Mouse (Mus musculus): ENCODE results near the gene Nsrp1. TPM values are rescaled to one million over a fixed set of nuclear protein-coding genes. Genes with fewer than 3 reads are reported as not detected.
A peak's percentile ranks its signal among the peaks of the same experiment; 100 is the strongest.
"Not testable (repeated sequence)": the region's sequence is repeated elsewhere in the genome, so short reads cannot be mapped to it uniquely, and the experiment has no call there.

Nsrp1 gene
- polyA plus RNA-seq, 1 experiment: 20.5 TPM

DNA sequence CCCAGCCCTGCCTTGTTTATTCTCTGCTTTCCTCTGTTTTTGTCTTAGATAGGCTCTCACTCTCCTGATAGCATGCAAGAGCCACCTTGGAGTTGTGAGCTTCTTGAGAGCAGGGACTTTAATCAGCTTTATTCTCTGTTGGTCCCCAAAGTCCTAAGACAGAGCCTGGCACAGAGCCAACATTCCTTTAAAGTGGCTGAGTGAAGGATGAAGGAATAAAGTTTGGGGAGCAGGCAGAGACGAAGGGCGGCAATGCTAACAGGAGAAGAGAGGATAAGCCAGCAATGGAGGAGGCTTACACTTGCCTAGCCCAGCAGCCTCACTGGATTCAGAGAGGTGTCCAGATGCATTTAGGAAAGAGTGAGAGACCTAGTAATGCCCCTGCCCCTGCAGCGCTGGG is 18.3 kb upstream of the Nsrp1 start:
- WGBS: 81% methylated on average over 3 of the region's 3 CpGs
- TF ChIP-seq POLR2A (IDR thresholded peaks at IDR 0.05; ENCODE audit: borderline replicate concordance, control insufficient read depth, low read depth, low read length) (no peak), CTCF (IDR thresholded peaks at IDR 0.05; ENCODE audit: control insufficient read depth, insufficient read depth, low read length) (no peak)
- H3K4me3 ChIP-seq (replicated peaks; ENCODE audit: control insufficient read depth, low read depth, low read length): no peak overlapping the region
- H3K4me1 ChIP-seq (ENCODE audit: control insufficient read depth, insufficient read depth, low read length): no peaks in the 10 kb centered on the region
- no peak overlapping the region for H3K27ac ChIP-seq (ENCODE audit: control insufficient read depth, insufficient read depth, low read depth, low read length, poor library complexity)

DNA sequence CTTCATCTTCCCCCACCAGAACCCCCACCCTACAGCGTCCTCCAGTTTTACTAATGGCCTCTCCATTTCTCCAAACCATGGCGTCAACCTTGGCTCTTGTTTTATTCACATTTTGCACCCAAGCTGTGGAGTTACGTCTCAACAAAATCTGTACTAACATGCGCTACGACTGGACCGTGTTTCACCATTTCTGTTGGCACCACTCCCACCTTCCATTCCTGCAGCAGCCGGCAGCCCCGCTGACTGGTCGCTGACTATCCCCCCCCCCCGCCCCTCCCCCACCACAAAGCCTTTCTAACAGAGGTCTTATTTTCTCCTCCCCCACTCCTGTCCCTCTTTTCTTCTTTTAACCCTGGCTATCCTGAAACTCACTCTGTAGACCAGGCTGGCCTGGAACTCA is 17.0 kb upstream of the Nsrp1 start:
- Histone ChIP-seq H3K4me1 (ENCODE audit: control insufficient read depth, insufficient read depth, low read length) (no peaks in the 10 kb centered on the region), H3K4me3 (replicated peaks; ENCODE audit: control insufficient read depth, low read depth, low read length) (no peak overlapping the region), H3K27ac (ENCODE audit: control insufficient read depth, insufficient read depth, low read depth, low read length, poor library complexity) (no peak overlapping the region)
- WGBS: 76% methylated on average over 10 of the region's 10 CpGs
- TF ChIP-seq POLR2A (IDR thresholded peaks at IDR 0.05; ENCODE audit: borderline replicate concordance, control insufficient read depth, low read depth, low read length): no peak

DNA sequence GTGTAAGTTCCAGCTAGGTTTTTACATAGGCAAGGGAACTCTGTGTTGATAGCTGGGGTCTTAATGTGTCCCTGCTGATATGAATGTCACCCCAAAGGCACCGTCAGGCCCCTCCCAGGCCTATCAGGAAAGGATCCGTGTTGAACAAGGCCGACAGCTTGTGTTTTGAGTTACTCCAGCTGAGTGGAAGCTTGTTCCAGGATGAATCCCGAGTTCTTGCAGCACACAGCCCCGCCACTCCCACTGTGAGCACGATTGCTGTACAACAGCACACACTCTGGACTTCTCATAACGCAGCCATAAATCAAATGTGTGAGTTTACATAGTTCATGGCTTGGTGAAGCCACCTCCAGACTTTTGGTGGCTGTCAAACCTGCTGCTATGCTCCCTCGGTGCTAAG is 15.9 kb upstream of the Nsrp1 start:
- TF ChIP-seq POLR2A (IDR thresholded peaks at IDR 0.05; ENCODE audit: borderline replicate concordance, control insufficient read depth, low read depth, low read length) (no peak), CTCF (IDR thresholded peaks at IDR 0.05; ENCODE audit: control insufficient read depth, insufficient read depth, low read length) (no peak)

DNA sequence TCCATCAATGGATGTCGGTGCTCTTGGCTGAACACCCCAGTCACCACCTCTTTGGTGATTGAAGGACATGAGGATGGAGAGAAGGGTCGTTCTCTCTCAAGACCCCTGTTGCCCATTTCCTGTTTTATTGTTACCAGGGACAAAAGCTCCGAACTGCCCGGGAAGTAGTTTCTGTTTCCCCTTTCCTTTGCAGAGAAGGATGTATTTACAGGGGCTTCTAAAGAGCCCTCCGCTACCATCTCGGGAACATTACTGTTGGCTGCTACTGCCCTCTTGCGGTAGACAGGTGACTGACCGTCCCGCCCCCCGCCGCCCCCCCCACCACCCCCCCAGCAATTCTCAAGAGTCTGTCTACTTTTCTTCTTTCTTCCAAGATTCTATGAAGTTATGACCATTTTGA is 15.0 kb upstream of the Nsrp1 start:
- H3K4me3 ChIP-seq (replicated peaks; ENCODE audit: control insufficient read depth, low read depth, low read length): no peak overlapping the region
- H3K27ac ChIP-seq (ENCODE audit: control insufficient read depth, insufficient read depth, low read depth, low read length, poor library complexity): no peak overlapping the region
- TF ChIP-seq POLR2A (IDR thresholded peaks at IDR 0.05; ENCODE audit: borderline replicate concordance, control insufficient read depth, low read depth, low read length): no peak
- TF ChIP-seq CTCF (IDR thresholded peaks at IDR 0.05; ENCODE audit: control insufficient read depth, insufficient read depth, low read length): peak; percentile 43; the same call in 1 of the 2 replicates
- H3K4me1 ChIP-seq (ENCODE audit: control insufficient read depth, insufficient read depth, low read length): no peaks in the 10 kb centered on the region
- 2% methylated on average over 11 of the region's 11 CpGs for WGBS

More for the DNA sequence above, 15.9 kb upstream of the Nsrp1 start:
- H3K4me1 ChIP-seq (ENCODE audit: control insufficient read depth, insufficient read depth, low read length): no peaks in the 10 kb centered on the region
- no peak overlapping the region for H3K27ac ChIP-seq (ENCODE audit: control insufficient read depth, insufficient read depth, low read depth, low read length, poor library complexity)
- no peak overlapping the region for H3K4me3 ChIP-seq (replicated peaks; ENCODE audit: control insufficient read depth, low read depth, low read length)
- WGBS: 69% methylated on average over 8 of the region's 8 CpGs

DNA sequence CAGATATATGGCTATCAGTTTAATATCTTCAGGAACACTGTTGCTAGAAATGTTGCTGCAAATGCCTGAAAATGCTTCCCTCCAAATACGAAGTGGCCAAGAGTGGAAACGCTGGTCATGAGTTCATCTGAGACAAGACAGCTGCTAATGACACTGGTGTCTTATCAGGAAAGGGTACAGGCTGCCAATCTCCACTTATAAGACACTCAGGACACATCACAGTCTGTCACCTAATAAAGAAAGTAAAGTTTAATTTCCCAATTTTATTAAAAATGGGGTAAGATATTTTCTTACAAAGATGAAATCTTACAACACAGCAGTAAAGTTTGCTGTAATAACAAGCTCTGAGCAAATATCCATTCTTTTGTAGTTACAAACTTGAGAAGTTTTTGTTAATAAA is 10.9 kb upstream of the Nsrp1 start:
- no peak overlapping the region for H3K4me3 ChIP-seq (replicated peaks; ENCODE audit: control insufficient read depth, low read depth, low read length)
- TF ChIP-seq CTCF (IDR thresholded peaks at IDR 0.05; ENCODE audit: control insufficient read depth, insufficient read depth, low read length) (no peak), POLR2A (IDR thresholded peaks at IDR 0.05; ENCODE audit: borderline replicate concordance, control insufficient read depth, low read depth, low read length) (no peak)
- WGBS: 64% methylated on average over 2 of the region's 2 CpGs

DNA sequence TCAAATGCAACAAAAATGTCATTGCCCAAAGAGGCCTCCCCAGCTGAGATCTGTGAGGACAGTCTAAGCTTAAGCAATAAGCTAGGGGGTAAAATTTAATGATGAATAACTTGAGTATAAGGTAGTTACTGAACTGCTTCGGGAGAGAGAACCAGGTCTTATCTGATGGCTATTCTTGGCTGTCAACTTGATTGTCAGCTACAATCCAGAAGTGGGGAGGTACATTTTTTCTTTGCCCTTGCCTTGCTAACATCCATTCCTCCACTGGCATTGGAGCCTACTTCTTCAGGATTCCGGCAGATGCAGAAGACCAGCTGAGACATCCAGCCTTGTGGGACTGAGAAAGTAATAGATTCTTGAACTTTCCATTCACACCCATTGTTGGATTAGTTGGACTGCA is 8.8 kb upstream of the Nsrp1 start:
- Histone ChIP-seq H3K4me1 (ENCODE audit: control insufficient read depth, insufficient read depth, low read length) (no peaks in the 10 kb centered on the region), H3K27ac (ENCODE audit: control insufficient read depth, insufficient read depth, low read depth, low read length, poor library complexity) (no peak overlapping the region), H3K4me3 (replicated peaks; ENCODE audit: control insufficient read depth, low read depth, low read length) (no peak overlapping the region)
- TF ChIP-seq POLR2A (IDR thresholded peaks at IDR 0.05; ENCODE audit: borderline replicate concordance, control insufficient read depth, low read depth, low read length) (no peak), CTCF (IDR thresholded peaks at IDR 0.05; ENCODE audit: control insufficient read depth, insufficient read depth, low read length) (no peak)
- 75% methylated on average over 2 of the region's 2 CpGs for WGBS

More for the DNA sequence above, 10.9 kb upstream of the Nsrp1 start:
- no peaks in the 10 kb centered on the region for H3K4me1 ChIP-seq (ENCODE audit: control insufficient read depth, insufficient read depth, low read length)
- no peak overlapping the region for H3K27ac ChIP-seq (ENCODE audit: control insufficient read depth, insufficient read depth, low read depth, low read length, poor library complexity)

DNA sequence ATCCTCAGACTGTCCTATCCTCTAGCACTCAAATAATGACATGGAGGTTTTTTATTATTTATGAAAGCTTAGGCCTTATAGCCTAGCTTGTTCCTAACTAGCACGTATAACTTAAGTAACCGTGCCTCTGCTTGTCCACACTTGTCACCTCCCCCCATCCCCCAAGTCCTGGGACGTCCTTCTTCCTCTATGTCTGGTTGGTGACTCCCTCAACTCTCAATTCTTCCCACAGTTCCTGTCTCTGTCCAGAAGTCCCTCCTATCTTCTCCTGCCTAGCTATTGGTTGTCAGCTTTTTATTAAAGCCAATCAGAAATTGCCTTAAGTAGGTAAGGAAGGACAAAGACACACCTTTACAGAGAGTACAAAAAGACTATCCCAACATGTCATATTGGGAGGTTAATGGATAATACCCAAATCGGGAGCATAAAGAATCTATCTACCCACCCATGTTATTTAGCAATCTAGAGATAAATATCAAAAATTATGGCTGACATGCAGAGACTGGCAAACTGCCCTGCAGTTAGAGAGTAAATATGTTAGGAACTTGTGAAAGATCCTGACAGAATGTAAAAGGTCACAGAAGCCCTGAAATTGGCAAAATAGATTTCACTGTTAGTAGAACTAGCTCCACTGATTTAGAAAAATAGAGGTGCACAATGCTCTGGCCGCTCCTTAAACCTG is 5.9 kb upstream of the Nsrp1 start:
- 51% methylated on average over 5 of the region's 5 CpGs for WGBS
- no peak overlapping the region for H3K4me3 ChIP-seq (replicated peaks; ENCODE audit: control insufficient read depth, low read depth, low read length)
- TF ChIP-seq POLR2A (IDR thresholded peaks at IDR 0.05; ENCODE audit: borderline replicate concordance, control insufficient read depth, low read depth, low read length): no peak
- no peak for TF ChIP-seq CTCF (IDR thresholded peaks at IDR 0.05; ENCODE audit: control insufficient read depth, insufficient read depth, low read length)

DNA sequence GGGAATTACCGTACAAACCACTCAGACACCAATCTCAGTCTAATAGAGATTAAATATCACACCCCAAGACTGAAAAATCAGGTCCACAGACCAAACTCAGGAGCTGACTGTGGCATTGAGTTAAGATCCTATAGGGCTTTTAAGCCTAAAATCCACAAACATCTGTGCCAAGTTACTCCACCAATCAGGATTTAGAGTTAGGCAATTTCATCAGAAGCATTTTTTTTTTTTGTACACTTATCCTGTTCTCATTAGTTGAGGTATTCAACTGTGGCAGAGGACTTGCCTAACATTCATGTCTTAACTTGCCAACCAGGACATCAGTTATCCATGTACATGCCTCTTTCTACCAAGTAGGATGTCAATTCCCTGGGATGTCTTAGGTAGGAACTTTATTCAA is 1.1 kb upstream of the Nsrp1 start:
- Histone ChIP-seq H3K4me1 (ENCODE audit: control insufficient read depth, insufficient read depth, low read length) (no peaks in the 10 kb centered on the region; the same call in 1 of the 2 replicates), H3K27ac (ENCODE audit: control insufficient read depth, insufficient read depth, low read depth, low read length, poor library complexity) (no peak overlapping the region), H3K4me3 (replicated peaks; ENCODE audit: control insufficient read depth, low read depth, low read length) (no peak overlapping the region)
- TF ChIP-seq CTCF (IDR thresholded peaks at IDR 0.05; ENCODE audit: control insufficient read depth, insufficient read depth, low read length) (no peak), POLR2A (IDR thresholded peaks at IDR 0.05; ENCODE audit: borderline replicate concordance, control insufficient read depth, low read depth, low read length) (no peak)
- WGBS: 91% methylated on average over 1 of the region's 1 CpGs

More for the DNA sequence above, 5.9 kb upstream of the Nsrp1 start:
- no peaks in the 10 kb centered on the region for H3K4me1 ChIP-seq (ENCODE audit: control insufficient read depth, insufficient read depth, low read length)
- no peak overlapping the region for H3K27ac ChIP-seq (ENCODE audit: control insufficient read depth, insufficient read depth, low read depth, low read length, poor library complexity)

DNA sequence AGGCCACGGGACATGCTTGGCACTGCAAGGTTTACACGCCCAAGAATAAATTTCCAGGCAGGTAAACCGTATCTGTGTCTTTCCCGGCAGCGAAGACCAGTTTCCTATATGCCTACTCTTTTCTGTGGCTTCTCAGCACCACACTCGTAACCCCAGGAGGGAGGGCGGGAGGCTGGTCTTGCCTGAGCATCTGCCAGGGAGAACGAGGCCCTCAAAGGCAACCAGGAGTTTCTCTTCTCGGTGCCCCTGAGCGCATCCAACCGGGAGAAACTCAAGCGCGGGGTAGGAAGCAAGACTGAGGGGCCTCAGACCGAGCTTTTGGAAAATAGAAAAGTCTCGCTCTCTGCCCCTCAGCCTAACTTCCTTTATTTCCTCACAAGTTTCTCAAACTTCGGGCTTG is 443 bp downstream of the Nsrp1 start:
- Histone ChIP-seq H3K4me3 (replicated peaks; ENCODE audit: control insufficient read depth, low read depth, low read length) (peak overlapping the region; percentile 82), H3K27ac (ENCODE audit: control insufficient read depth, insufficient read depth, low read depth, low read length, poor library complexity) (peak overlapping the region; percentile 85), H3K4me1 (ENCODE audit: control insufficient read depth, insufficient read depth, low read length) (no peaks in the 10 kb centered on the region; the same call in 1 of the 2 replicates)
- TF ChIP-seq POLR2A (IDR thresholded peaks at IDR 0.05; ENCODE audit: borderline replicate concordance, control insufficient read depth, low read depth, low read length) (no peak), CTCF (IDR thresholded peaks at IDR 0.05; ENCODE audit: control insufficient read depth, insufficient read depth, low read length) (no peak)
- WGBS: 1% methylated on average over 16 of the region's 16 CpGs

DNA sequence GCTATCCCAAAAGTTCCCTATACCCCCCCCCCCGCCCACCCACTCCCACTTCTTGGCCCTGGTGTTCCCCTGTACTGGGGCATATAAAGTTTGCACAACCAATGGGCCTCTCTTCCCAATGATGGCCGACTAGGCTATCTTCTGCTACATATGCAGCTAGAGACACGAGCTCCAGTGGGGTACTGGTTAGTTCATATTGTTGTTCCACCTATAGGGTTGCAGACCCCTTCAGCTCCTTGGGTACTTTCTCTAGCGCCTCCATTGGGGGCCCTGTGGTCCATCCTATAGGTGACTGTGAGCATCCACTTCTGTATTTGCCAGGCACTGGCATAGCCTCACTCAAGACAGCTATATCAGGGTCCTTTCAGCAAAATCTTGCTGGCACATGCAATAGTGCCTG is 904 bp downstream of the Nsrp1 start:
- WGBS: 57% methylated on average over 4 of the region's 4 CpGs
- H3K4me3 ChIP-seq (replicated peaks; ENCODE audit: control insufficient read depth, low read depth, low read length): peak overlapping the region; percentile 82

More for the DNA sequence above, 904 bp downstream of the Nsrp1 start:
- not testable (repeated sequence) for H3K27ac ChIP-seq (ENCODE audit: control insufficient read depth, insufficient read depth, low read depth, low read length, poor library complexity); H3K4me1 ChIP-seq (ENCODE audit: control insufficient read depth, insufficient read depth, low read length)

Measured in bone marrow, adult 2 months (tissue).